Mouse (Mus musculus): ENCODE measurements around the gene Man1c1. TPM values are rescaled to one million over a fixed set of nuclear protein-coding genes. Genes with fewer than 3 reads are reported as not detected.

Gene Man1c1
- polyA plus RNA-seq, 1 experiment from 2014 or later = 5.3 TPM

DNA sequence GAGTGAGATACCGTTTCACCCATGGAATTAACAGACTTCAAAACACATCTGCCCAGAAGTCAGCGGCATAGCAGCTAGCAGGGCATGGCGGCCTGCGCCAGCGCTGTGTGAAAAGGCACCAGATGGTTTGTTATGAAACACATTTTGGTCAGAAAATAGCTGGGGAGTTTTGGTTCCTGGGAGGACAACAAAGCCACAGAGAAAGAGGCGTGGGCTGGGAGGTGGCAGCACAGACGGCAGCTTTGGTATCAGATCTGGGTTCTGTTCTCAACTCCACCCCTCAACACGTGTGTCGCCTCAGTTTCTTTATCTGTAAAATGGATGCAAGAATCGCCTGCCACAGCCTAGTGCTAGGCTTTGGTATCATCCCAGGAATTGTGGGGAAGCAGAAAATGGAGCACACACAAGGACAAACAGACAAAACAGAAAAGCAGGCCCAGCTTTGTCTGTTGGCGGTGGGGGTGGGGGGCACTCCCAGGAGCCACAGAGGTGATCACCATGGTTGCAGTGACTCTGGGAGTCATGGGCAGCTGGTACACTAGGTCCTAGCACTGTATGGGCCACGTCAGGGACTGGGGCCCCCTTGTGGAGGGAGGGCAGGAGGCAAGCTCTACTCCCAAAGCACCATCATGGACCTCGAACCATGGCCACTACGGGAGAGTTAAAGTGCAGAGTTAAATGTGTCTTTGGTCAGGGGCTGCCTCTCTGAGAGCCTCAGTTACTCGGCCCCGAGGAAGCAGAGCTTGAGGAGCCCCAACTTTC lies 42.0 kb upstream of the Man1c1 start:
- H3K4me1 ChIP-seq (replicated peaks; ENCODE audit: control insufficient read depth, insufficient read depth, low read length) = peaks cover 5% of the 10 kb centered on the region
- H3K27ac ChIP-seq (ENCODE audit: low read depth, low read length) = no peak overlapping the region
- H3K4me3 ChIP-seq (ENCODE audit: low read depth, low read length) = no peak overlapping the region
- ATAC-seq (ENCODE audit: low FRiP score) (no peak), DNase-seq (ENCODE audit: low spot score) (no peak)
- no peak overlapping the region for H3K4me2 ChIP-seq (replicated peaks; ENCODE audit: low read depth, low read length)
- H3K27me3 ChIP-seq (ENCODE audit: control insufficient read depth, insufficient read depth, low read length) = no peaks in the 10 kb centered on the region
- no peaks in the 10 kb centered on the region for H3K9me3 ChIP-seq (ENCODE audit: control insufficient read depth, low read length)
- H3K36me3 ChIP-seq (ENCODE audit: control insufficient read depth, insufficient read depth, low read length) = no peaks in the 10 kb centered on the region
- 84% methylated on average over 16 of the region's 16 CpGs for WGBS
- no peak overlapping the region for H3K9ac ChIP-seq (ENCODE audit: low read depth, low read length)

DNA sequence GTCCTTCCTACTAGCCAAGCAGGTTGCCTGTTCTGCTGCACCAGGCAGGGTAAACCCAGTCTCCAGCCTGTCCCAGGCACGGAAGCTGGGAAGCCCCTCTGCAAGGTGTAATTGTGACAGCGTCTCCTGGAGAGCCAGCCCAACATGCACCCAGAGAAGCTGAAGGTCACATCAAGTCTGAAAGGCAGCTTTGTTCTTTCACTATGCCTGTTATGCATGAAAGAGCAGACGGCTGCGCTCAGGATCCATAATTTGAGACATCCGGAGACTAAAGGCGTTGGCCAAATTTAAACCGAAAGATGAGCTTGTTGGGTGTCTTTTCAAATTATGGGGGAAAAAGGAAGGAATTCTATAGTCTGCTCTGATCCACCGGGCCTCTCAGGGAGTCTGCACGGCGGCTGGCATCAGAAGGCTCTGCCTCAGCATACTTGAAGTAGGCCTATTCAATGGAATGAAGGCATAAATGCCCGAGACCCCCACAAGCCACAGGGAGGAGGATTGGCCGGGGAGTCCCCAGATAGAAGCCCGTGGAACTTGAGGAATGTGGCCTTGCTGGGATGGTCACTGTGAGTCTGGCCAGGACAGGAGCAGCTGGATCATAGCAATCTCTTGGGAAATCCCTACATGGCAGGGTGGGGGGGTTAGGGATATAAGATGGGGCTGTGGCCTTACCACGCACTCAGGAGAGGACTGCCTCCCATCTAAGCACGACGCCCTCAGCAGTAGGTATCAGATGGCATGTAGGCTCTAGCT lies 40.0 kb upstream of the Man1c1 start:
- H3K27ac ChIP-seq (ENCODE audit: low read depth, low read length) = no peak overlapping the region; the same call in 1 of the 2 replicates
- WGBS = 52% methylated on average over 16 of the region's 16 CpGs
- no peaks in the 10 kb centered on the region for H3K9me3 ChIP-seq (ENCODE audit: control insufficient read depth, low read length)
- DNase-seq (ENCODE audit: low spot score) (no peak), ATAC-seq (ENCODE audit: low FRiP score) (no peak)
- H3K4me3 ChIP-seq (ENCODE audit: low read depth, low read length) = no peak overlapping the region
- H3K4me2 ChIP-seq (replicated peaks; ENCODE audit: low read depth, low read length) = no peak overlapping the region
- no peaks in the 10 kb centered on the region for H3K27me3 ChIP-seq (ENCODE audit: control insufficient read depth, insufficient read depth, low read length)
- H3K9ac ChIP-seq (ENCODE audit: low read depth, low read length) = no peak overlapping the region
- no peaks in the 10 kb centered on the region for H3K36me3 ChIP-seq (ENCODE audit: control insufficient read depth, insufficient read depth, low read length)
- peaks cover 5% of the 10 kb centered on the region for H3K4me1 ChIP-seq (replicated peaks; ENCODE audit: control insufficient read depth, insufficient read depth, low read length)

DNA sequence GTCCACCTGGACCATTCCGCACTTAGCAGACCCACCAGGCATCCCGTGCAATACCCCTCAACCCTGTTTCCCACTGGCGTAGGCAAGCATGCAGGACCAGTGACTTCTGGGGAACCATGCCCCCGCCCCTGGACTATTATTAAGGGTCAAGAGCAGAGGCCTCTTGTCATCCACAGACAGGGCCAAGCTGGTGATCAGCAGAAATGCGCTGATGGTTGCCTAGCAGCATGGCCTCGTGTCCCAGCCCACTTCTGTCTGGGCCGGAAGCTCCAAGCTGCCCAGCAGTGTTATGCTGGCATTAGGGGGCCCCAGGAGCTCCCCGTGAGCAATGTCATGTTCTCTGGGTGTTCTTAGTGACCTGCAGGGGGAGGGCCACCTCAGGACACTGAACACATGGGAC lies 37.9 kb upstream of the Man1c1 start:
- Histone ChIP-seq H3K4me1 (replicated peaks; ENCODE audit: control insufficient read depth, insufficient read depth, low read length) (peaks cover 5% of the 10 kb centered on the region), H3K9ac (ENCODE audit: low read depth, low read length) (no peak overlapping the region), H3K4me3 (ENCODE audit: low read depth, low read length) (no peak overlapping the region), H3K27ac (ENCODE audit: low read depth, low read length) (no peak overlapping the region), H3K36me3 (ENCODE audit: control insufficient read depth, insufficient read depth, low read length) (no peaks in the 10 kb centered on the region), H3K9me3 (ENCODE audit: control insufficient read depth, low read length) (no peaks in the 10 kb centered on the region), H3K4me2 (replicated peaks; ENCODE audit: low read depth, low read length) (no peak overlapping the region), H3K27me3 (ENCODE audit: control insufficient read depth, insufficient read depth, low read length) (no peaks in the 10 kb centered on the region)
- DNase-seq (ENCODE audit: low spot score) (no peak), ATAC-seq (ENCODE audit: low FRiP score) (no peak)
- 79% methylated on average over 8 of the region's 8 CpGs for WGBS

DNA sequence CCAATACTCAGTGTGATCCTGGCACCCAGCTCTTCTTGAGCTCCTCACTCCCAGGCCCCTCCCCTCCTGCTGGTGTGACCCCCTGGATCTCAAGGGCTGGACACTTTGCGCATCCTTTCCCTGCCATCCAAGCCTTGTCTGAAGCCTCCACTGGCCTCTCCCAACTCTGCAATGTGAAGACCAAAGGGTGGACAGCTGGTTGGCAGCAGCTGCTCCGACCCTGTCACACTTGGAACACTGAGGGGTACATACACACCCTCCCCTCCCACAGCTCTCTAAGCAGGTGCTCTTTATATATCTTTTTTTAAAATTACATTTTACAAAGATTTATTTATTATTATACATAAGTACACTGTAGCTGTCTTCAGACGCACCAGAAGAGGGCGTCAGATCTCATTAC lies 36.1 kb upstream of the Man1c1 start:
- DNase-seq (ENCODE audit: low spot score) (no peak), ATAC-seq (ENCODE audit: low FRiP score) (no peak)
- no peaks in the 10 kb centered on the region for H3K9me3 ChIP-seq (ENCODE audit: control insufficient read depth, low read length)
- H3K9ac ChIP-seq (ENCODE audit: low read depth, low read length) = no peak overlapping the region
- no peak overlapping the region for H3K4me2 ChIP-seq (replicated peaks; ENCODE audit: low read depth, low read length)
- 92% methylated on average over 4 of the region's 4 CpGs for WGBS
- H3K27ac ChIP-seq (ENCODE audit: low read depth, low read length) = no peak overlapping the region
- no peaks in the 10 kb centered on the region for H3K27me3 ChIP-seq (ENCODE audit: control insufficient read depth, insufficient read depth, low read length)
- H3K4me3 ChIP-seq (ENCODE audit: low read depth, low read length) = no peak overlapping the region
- H3K36me3 ChIP-seq (ENCODE audit: control insufficient read depth, insufficient read depth, low read length) = no peaks in the 10 kb centered on the region
- H3K4me1 ChIP-seq (replicated peaks; ENCODE audit: control insufficient read depth, insufficient read depth, low read length) = peaks cover 5% of the 10 kb centered on the region

DNA sequence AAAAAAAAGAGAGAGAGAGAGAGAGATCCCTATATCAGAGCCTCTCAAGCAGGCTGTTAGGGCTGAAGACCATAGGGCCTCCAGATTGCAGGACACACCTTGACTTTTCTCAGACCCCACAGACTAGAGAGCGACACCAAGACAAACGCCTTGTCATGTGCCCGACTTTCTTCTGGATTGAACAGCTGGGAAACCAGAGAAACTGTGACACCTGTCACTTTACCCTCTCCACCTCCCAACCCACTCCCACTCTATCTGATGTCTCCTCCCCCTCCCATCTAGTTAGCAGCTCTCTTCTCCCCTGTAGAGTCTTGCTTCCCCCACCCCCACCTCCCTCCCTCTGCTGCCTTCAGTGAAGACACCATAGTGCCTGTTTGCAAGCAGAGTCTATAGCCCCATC lies 35.4 kb upstream of the Man1c1 start:
- H3K27ac ChIP-seq (ENCODE audit: low read depth, low read length) = no peak overlapping the region
- no peaks in the 10 kb centered on the region for H3K27me3 ChIP-seq (ENCODE audit: control insufficient read depth, insufficient read depth, low read length)
- H3K4me1 ChIP-seq (replicated peaks; ENCODE audit: control insufficient read depth, insufficient read depth, low read length) = peaks cover 5% of the 10 kb centered on the region
- no peak overlapping the region for H3K4me2 ChIP-seq (replicated peaks; ENCODE audit: low read depth, low read length)
- H3K9ac ChIP-seq (ENCODE audit: low read depth, low read length) = no peak overlapping the region
- H3K36me3 ChIP-seq (ENCODE audit: control insufficient read depth, insufficient read depth, low read length) = no peaks in the 10 kb centered on the region
- ATAC-seq (ENCODE audit: low FRiP score) (no peak), DNase-seq (ENCODE audit: low spot score) (no peak)
- no peak overlapping the region for H3K4me3 ChIP-seq (ENCODE audit: low read depth, low read length)
- 83% methylated on average over 3 of the region's 3 CpGs for WGBS
- H3K9me3 ChIP-seq (ENCODE audit: control insufficient read depth, low read length) = no peaks in the 10 kb centered on the region

DNA sequence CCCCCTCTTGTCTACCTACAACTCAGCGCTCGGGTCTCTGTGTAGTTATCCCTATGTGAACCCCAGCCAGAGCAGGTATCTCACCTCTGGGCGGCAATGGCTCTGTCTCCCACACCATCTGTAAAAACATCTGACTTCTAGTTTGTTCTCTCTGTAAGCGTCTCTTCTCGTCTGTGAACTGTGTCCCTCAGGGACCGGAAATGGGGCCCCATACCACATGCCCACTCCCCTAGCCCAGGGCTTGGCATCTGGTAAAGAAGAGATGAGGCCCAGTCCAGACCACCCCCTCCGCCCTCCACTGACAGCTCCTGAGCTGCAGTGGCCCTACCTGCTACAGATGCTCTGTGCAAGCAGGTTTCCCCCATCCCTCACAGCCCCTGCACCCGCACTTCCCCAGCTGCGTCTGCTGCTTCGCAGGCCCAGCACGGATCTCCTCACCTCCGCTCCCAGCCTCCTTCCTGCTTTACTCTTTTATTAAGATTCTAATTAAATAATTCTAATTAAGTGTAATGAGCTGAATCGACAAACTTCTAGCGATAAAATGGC lies 33.3 kb upstream of the Man1c1 start:
- Histone ChIP-seq H3K27ac (ENCODE audit: low read depth, low read length) (no peak overlapping the region), H3K27me3 (ENCODE audit: control insufficient read depth, insufficient read depth, low read length) (no peaks in the 10 kb centered on the region), H3K4me3 (ENCODE audit: low read depth, low read length) (no peak overlapping the region), H3K9ac (ENCODE audit: low read depth, low read length) (no peak overlapping the region), H3K36me3 (ENCODE audit: control insufficient read depth, insufficient read depth, low read length) (no peaks in the 10 kb centered on the region), H3K4me2 (replicated peaks; ENCODE audit: low read depth, low read length) (no peak overlapping the region), H3K9me3 (ENCODE audit: control insufficient read depth, low read length) (no peaks in the 10 kb centered on the region), H3K4me1 (replicated peaks; ENCODE audit: control insufficient read depth, insufficient read depth, low read length) (no peaks in the 10 kb centered on the region)
- ATAC-seq (ENCODE audit: low FRiP score) (no peak), DNase-seq (ENCODE audit: low spot score) (no peak)
- WGBS = 57% methylated on average over 14 of the region's 14 CpGs

DNA sequence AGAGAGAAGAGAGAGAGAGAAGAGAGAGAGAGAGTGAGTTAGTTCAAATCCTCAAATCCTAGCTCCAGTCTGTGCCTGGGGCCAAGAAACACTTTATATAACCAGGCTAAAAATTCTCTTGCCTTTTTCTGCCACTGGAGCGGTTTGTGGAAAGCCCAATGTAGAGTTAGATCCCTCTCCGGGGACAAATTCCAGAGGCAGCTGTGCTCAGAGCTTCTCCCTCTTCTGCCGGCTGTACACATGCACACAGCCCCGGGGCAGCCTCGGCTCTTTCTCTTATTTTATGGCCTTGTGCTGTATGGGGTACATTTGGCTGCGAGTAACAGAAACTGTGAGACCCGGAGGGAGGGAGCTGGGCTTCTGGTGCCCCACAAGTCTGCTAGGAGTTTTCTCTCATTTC lies 32.1 kb upstream of the Man1c1 start:
- WGBS = 63% methylated on average over 7 of the region's 7 CpGs
- Histone ChIP-seq H3K27me3 (ENCODE audit: control insufficient read depth, insufficient read depth, low read length) (no peaks in the 10 kb centered on the region), H3K27ac (ENCODE audit: low read depth, low read length) (no peak overlapping the region), H3K4me1 (replicated peaks; ENCODE audit: control insufficient read depth, insufficient read depth, low read length) (no peaks in the 10 kb centered on the region), H3K36me3 (ENCODE audit: control insufficient read depth, insufficient read depth, low read length) (no peaks in the 10 kb centered on the region), H3K9ac (ENCODE audit: low read depth, low read length) (no peak overlapping the region), H3K4me2 (replicated peaks; ENCODE audit: low read depth, low read length) (no peak overlapping the region), H3K9me3 (ENCODE audit: control insufficient read depth, low read length) (no peaks in the 10 kb centered on the region), H3K4me3 (ENCODE audit: low read depth, low read length) (no peak overlapping the region)
- ATAC-seq (ENCODE audit: low FRiP score) = no peak
- DNase-seq (ENCODE audit: low spot score) = no peak

DNA sequence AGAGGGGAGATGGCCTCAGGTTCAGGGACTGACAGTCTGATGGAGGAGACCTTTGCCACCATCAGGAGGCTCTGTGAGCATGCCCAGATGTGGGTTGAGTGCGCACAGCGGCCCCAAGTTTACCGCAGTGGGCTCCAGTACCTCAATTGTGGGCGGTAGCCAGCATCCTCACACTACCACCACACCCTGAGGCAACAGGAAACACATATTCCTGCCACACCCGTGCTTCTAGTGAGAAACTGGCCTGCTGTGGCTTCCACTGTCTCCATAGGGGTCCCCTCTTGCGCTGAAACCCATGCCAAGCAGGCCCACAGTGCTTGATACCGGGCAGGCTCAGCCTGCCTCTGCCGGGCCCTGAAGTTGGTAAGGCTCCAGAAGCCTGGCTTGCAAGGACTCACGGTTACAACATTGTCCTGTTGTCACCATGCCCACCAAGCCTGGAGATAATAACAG lies 30.6 kb upstream of the Man1c1 start:
- no peaks in the 10 kb centered on the region for H3K27me3 ChIP-seq (ENCODE audit: control insufficient read depth, insufficient read depth, low read length)
- H3K9me3 ChIP-seq (ENCODE audit: control insufficient read depth, low read length) = no peaks in the 10 kb centered on the region
- H3K27ac ChIP-seq (ENCODE audit: low read depth, low read length) = no peak overlapping the region
- no peak overlapping the region for H3K4me3 ChIP-seq (ENCODE audit: low read depth, low read length)
- no peak overlapping the region for H3K9ac ChIP-seq (ENCODE audit: low read depth, low read length)
- no peak overlapping the region for H3K4me2 ChIP-seq (replicated peaks; ENCODE audit: low read depth, low read length)
- DNase-seq (ENCODE audit: low spot score) (no peak), ATAC-seq (ENCODE audit: low FRiP score) (no peak)
- H3K36me3 ChIP-seq (ENCODE audit: control insufficient read depth, insufficient read depth, low read length) = no peaks in the 10 kb centered on the region
- WGBS = 62% methylated on average over 9 of the region's 9 CpGs
- peaks cover 7% of the 10 kb centered on the region for H3K4me1 ChIP-seq (replicated peaks; ENCODE audit: control insufficient read depth, insufficient read depth, low read length)
